Mouse (Mus musculus): ENCODE data around the gene Tecr. TPM values are rescaled to one million over a fixed set of nuclear protein-coding genes. Genes with fewer than 3 reads are reported as not detected.
A peak's percentile ranks its signal among the peaks of the same experiment; 100 is the strongest.

Gene Tecr
- total and polyA plus RNA-seq, 2 experiments from 2014 or later, result 327 to 380 TPM

GRCm38 (mm10) chr8:83566469-83567395, 41.0 kb downstream of the Tecr start, which contains the start of gene Ndufb7:
Gene Ndufb7 (plus strand): TSS chr8:83566671.
- H3K9ac ChIP-seq (replicated peaks; ENCODE audit: low read depth, low read length), result peak within 1 kb of the TSS; percentile 75
- peak within 1 kb of the TSS; percentile 90 for H3K4me2 ChIP-seq (ENCODE audit: low read depth, low read length)
- peak within 1 kb of the TSS; percentile 83 for H3K27ac ChIP-seq (ENCODE audit: low read depth)
- 0 out of 2 replicates have a peak, but pooled peaks have one; percentile 3 for TF ChIP-seq EP300 (IDR thresholded peaks at IDR 0.05; ENCODE audit: low read depth)
- TF ChIP-seq CTCF (IDR thresholded peaks at IDR 0.05; ENCODE audit: low read depth), result peak; percentile 99
- peak; percentile 86 for DNase-seq (ENCODE audit: low spot score)
- ATAC-seq (ENCODE audit: insufficient read depth, low read depth), result peak; percentile 87
- peaks cover 20% of the 10 kb centered on the region for H3K4me1 ChIP-seq (ENCODE audit: control insufficient read depth, insufficient read depth)
- H3K36me3 ChIP-seq (replicated peaks; ENCODE audit: control insufficient read depth, insufficient read depth, low read length), result peaks cover 31% of the 10 kb centered on the region
- no peaks in the 10 kb centered on the region for H3K9me3 ChIP-seq (replicated peaks; ENCODE audit: control insufficient read depth, low read length)
- peak within 1 kb of the TSS; percentile 66 for H3K4me3 ChIP-seq (ENCODE audit: low read depth, low read length)
- no peaks in the 10 kb centered on the region for H3K27me3 ChIP-seq (ENCODE audit: control insufficient read depth, insufficient read depth, low read length)
- under 1% methylated on average over 48 of the region's 48 CpGs for WGBS

- no peak for DNase-seq (ENCODE audit: low spot score)
These were observed 41.9 kb downstream of the Tecr start for GRCm38 (mm10) chr8:83565731-83566375.

GRCm38 (mm10) chr8:83563246-83563645, 44.5 kb downstream of the Tecr start:
- TF ChIP-seq CTCF (IDR thresholded peaks at IDR 0.05; ENCODE audit: low read depth), result no peak
- TF ChIP-seq EP300 (IDR thresholded peaks at IDR 0.05; ENCODE audit: low read depth), result no peak
- H3K27ac ChIP-seq (ENCODE audit: low read depth), result no peak overlapping the region
- ATAC-seq (ENCODE audit: insufficient read depth, low read depth) (no peak), DNase-seq (ENCODE audit: low spot score) (no peak)
- no peaks in the 10 kb centered on the region for H3K9me3 ChIP-seq (replicated peaks; ENCODE audit: control insufficient read depth, low read length)
- H3K4me2 ChIP-seq (ENCODE audit: low read depth, low read length), result no peak overlapping the region
- no peaks in the 10 kb centered on the region for H3K27me3 ChIP-seq (ENCODE audit: control insufficient read depth, insufficient read depth, low read length)
- no peaks in the 10 kb centered on the region for H3K36me3 ChIP-seq (replicated peaks; ENCODE audit: control insufficient read depth, insufficient read depth, low read length)
- H3K4me3 ChIP-seq (ENCODE audit: low read depth, low read length), result no peak overlapping the region
- H3K4me1 ChIP-seq (ENCODE audit: control insufficient read depth, insufficient read depth), result peaks cover 12% of the 10 kb centered on the region
- no peak overlapping the region for H3K9ac ChIP-seq (replicated peaks; ENCODE audit: low read depth, low read length)
- WGBS, result 58% methylated on average over 4 of the region's 4 CpGs

More at GRCm38 (mm10) chr8:83565731-83566375, 41.9 kb downstream of the Tecr start:
- no peak overlapping the region for H3K4me3 ChIP-seq (ENCODE audit: low read depth, low read length)
- 78% methylated on average over 9 of the region's 9 CpGs for WGBS
- no peak for TF ChIP-seq CTCF (IDR thresholded peaks at IDR 0.05; ENCODE audit: low read depth)
- TF ChIP-seq EP300 (IDR thresholded peaks at IDR 0.05; ENCODE audit: low read depth), result no peak
- H3K9ac ChIP-seq (replicated peaks; ENCODE audit: low read depth, low read length), result no peak overlapping the region
- H3K27me3 ChIP-seq (ENCODE audit: control insufficient read depth, insufficient read depth, low read length), result no peaks in the 10 kb centered on the region
- H3K9me3 ChIP-seq (replicated peaks; ENCODE audit: control insufficient read depth, low read length), result no peaks in the 10 kb centered on the region
- H3K27ac ChIP-seq (ENCODE audit: low read depth), result no peak overlapping the region
- ATAC-seq (ENCODE audit: insufficient read depth, low read depth), result no peak
- H3K36me3 ChIP-seq (replicated peaks; ENCODE audit: control insufficient read depth, insufficient read depth, low read length), result peaks cover 23% of the 10 kb centered on the region
- peaks cover 20% of the 10 kb centered on the region for H3K4me1 ChIP-seq (ENCODE audit: control insufficient read depth, insufficient read depth)
- peak overlapping the region; percentile 90 for H3K4me2 ChIP-seq (ENCODE audit: low read depth, low read length)

- Histone ChIP-seq H3K4me1 (ENCODE audit: control insufficient read depth, insufficient read depth) (peaks cover 7% of the 10 kb centered on the region), H3K9me3 (replicated peaks; ENCODE audit: control insufficient read depth, low read length) (no peaks in the 10 kb centered on the region), H3K27ac (ENCODE audit: low read depth) (no peak overlapping the region), H3K27me3 (ENCODE audit: control insufficient read depth, insufficient read depth, low read length) (no peaks in the 10 kb centered on the region), H3K9ac (replicated peaks; ENCODE audit: low read depth, low read length) (no peak overlapping the region), H3K36me3 (replicated peaks; ENCODE audit: control insufficient read depth, insufficient read depth, low read length) (no peaks in the 10 kb centered on the region), H3K4me2 (ENCODE audit: low read depth, low read length) (no peak overlapping the region), H3K4me3 (ENCODE audit: low read depth, low read length) (no peak overlapping the region)
- DNase-seq (ENCODE audit: low spot score) (no peak), ATAC-seq (ENCODE audit: insufficient read depth, low read depth) (no peak)
- TF ChIP-seq CTCF (IDR thresholded peaks at IDR 0.05; ENCODE audit: low read depth), result no peak
- no peak for TF ChIP-seq EP300 (IDR thresholded peaks at IDR 0.05; ENCODE audit: low read depth)
- WGBS, result 47% methylated on average over 3 of the region's 3 CpGs
These were observed 45.1 kb downstream of the Tecr start for GRCm38 (mm10) chr8:83562669-83563068.

GRCm38 (mm10) chr8:83535736-83536135, 72.0 kb downstream of the Tecr start, which contains the start of gene Olfr370:
Gene Olfr370 (plus strand): TSS chr8:83535780.
- no peak within 1 kb of the TSS for H3K9ac ChIP-seq (replicated peaks; ENCODE audit: low read depth, low read length)
- ATAC-seq (ENCODE audit: insufficient read depth, low read depth), result no peak
- no peak for DNase-seq (ENCODE audit: low spot score)
- H3K27me3 ChIP-seq (ENCODE audit: control insufficient read depth, insufficient read depth, low read length), result no peaks in the 10 kb centered on the region
- H3K4me3 ChIP-seq (ENCODE audit: low read depth, low read length), result no peak within 1 kb of the TSS
- no peaks in the 10 kb centered on the region for H3K36me3 ChIP-seq (replicated peaks; ENCODE audit: control insufficient read depth, insufficient read depth, low read length)
- TF ChIP-seq CTCF (IDR thresholded peaks at IDR 0.05; ENCODE audit: low read depth) (no peak), EP300 (IDR thresholded peaks at IDR 0.05; ENCODE audit: low read depth) (no peak)
- no peaks in the 10 kb centered on the region for H3K4me1 ChIP-seq (ENCODE audit: control insufficient read depth, insufficient read depth)
- no peak within 1 kb of the TSS for H3K4me2 ChIP-seq (ENCODE audit: low read depth, low read length)
- no peaks in the 10 kb centered on the region for H3K9me3 ChIP-seq (replicated peaks; ENCODE audit: control insufficient read depth, low read length)
- 52% methylated on average over 3 of the region's 3 CpGs for WGBS
- H3K27ac ChIP-seq (ENCODE audit: low read depth), result no peak within 1 kb of the TSS

Measured in heart, postnatal 0 days (tissue).